Mouse (Mus musculus) E14TG2a.4 (cell line): ENCODE measurements around the gene Prkca.

Experiments used
- H3K27me3 ChIP-seq: 2 replicates; pipeline ENCODE4 v1.6.1; 2014; ENCODE audit warnings: low read length, control low read depth; ENCODE audit not compliant: insufficient read depth
- H3K36me3 ChIP-seq: 2 replicates; pipeline ENCODE4 v1.6.1; 2014; ENCODE audit warnings: low read length, control low read depth; ENCODE audit not compliant: insufficient read depth
- H3K4me1 ChIP-seq: replicated peaks from 2 replicates; pipeline ENCODE4 v1.6.1; 2014; ENCODE audit warnings: low read depth, low read length, control low read depth
- H3K4me3 ChIP-seq: replicated peaks from 2 replicates; pipeline ENCODE4 v1.5.1; 2014; ENCODE audit warnings: mild to moderate bottlenecking, low read length
- H3K9me3 ChIP-seq: 2 replicates; pipeline ENCODE4 v1.6.1; 2014; ENCODE audit warnings: low read length, control low read depth
- CTCF ChIP-seq: conservative IDR thresholded peaks from 2 replicates; pipeline ENCODE4 v1.5.1; 2014; ENCODE audit warnings: low read length
- NANOG ChIP-seq: IDR thresholded peaks from 2 replicates; pipeline ENCODE4 v1.6.1; 2014; ENCODE audit warnings: borderline replicate concordance, low read length, mixed read lengths
- POU5F1 ChIP-seq: IDR thresholded peaks from 2 replicates; pipeline ENCODE4 v1.6.1; 2014; ENCODE audit warnings: low read length, borderline replicate concordance

Gene Prkca

DNA sequence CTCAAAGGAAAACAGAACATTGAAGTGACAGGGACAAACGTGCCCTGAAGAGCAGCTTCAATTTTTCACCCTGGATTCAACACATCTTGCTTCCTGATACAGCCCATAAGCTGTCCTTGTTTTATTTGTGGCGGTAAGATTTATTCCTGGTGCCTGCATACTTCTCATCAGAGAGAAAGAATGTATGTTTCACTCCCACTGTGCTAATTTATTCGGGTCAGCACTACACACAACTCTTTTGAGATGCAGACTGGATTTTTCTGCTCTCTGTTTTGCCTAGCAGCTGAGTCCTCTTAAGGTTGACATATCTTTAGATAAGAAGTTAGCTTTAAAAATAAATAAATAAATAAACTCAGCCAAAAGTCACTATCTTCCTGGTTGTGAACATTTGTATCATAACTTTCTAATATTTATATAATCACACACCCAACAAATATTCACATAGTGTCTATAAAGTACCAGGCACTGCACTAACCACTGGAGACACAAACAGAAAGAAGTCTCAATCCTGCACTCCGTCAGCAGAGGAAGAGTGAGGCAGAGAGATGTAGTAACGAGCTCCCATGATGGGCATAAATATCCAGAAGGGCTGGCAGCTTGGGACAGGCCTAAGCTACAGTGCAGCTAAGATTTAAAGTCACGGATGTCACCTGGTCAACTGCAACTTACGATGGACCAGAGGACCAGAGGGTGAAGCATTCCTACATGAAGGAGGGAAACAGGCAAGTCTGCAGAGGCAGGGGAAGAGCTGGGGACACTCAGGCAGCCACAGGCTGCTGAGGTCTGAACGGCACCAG lies 9.9 kb downstream of the Prkca start:
- no peak for TF ChIP-seq CTCF
- no peak for TF ChIP-seq POU5F1
- TF ChIP-seq NANOG = no peak
- no peaks in the 10 kb centered on the region for H3K27me3 ChIP-seq
- H3K36me3 ChIP-seq = no peaks in the 10 kb centered on the region
- H3K4me1 ChIP-seq = no peaks in the 10 kb centered on the region
- no peaks in the 10 kb centered on the region for H3K9me3 ChIP-seq
- H3K4me3 ChIP-seq = no peak overlapping the region

DNA sequence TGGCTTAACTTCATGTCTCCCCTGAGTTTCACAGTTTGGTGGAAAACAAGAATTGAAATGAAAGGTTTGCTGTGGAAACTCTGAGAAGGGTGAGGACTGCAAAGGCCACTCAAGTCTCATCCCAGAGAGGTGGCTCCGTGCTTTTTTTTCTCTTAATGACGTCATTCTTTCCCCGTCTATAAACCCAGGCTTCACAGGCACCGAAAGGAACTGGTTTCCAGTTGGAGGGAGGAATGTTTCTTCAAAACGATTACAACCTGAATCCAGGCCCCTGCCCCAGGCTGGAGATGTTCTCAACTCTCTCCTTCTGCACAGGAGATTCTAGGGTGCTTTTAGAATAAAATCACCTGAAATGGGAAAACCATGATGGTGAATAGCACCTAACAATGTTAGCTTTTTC lies 10.7 kb downstream of the Prkca start:
- no peak overlapping the region for H3K4me3 ChIP-seq
- H3K9me3 ChIP-seq = no peaks in the 10 kb centered on the region
- H3K27me3 ChIP-seq = no peaks in the 10 kb centered on the region
- H3K36me3 ChIP-seq = no peaks in the 10 kb centered on the region
- no peak for TF ChIP-seq NANOG
- no peaks in the 10 kb centered on the region for H3K4me1 ChIP-seq

DNA sequence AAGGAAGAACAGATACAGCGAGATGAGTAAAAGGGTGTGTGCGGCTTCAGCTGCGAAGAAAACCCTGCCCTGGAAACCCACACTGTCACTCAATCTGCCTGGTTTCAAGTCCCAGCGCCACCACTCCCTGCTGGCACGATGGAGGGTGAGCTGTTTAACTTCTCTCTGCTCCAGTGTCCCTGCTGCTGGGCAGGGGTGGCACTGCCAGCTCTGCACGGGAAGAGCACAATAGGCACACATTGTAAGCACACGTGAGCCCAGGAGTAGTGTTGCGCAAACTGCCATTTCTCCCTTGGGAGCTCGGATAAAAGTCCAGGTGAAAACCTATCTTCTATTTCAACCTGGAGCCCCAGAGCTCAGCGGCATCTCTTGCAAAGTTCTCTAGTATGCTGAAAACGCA lies 12.9 kb downstream of the Prkca start:
- Histone ChIP-seq H3K4me1 (no peaks in the 10 kb centered on the region), H3K4me3 (no peak overlapping the region), H3K27me3 (no peaks in the 10 kb centered on the region), H3K9me3 (no peaks in the 10 kb centered on the region), H3K36me3 (no peaks in the 10 kb centered on the region)
- TF ChIP-seq NANOG (no peak), POU5F1 (no peak)

DNA sequence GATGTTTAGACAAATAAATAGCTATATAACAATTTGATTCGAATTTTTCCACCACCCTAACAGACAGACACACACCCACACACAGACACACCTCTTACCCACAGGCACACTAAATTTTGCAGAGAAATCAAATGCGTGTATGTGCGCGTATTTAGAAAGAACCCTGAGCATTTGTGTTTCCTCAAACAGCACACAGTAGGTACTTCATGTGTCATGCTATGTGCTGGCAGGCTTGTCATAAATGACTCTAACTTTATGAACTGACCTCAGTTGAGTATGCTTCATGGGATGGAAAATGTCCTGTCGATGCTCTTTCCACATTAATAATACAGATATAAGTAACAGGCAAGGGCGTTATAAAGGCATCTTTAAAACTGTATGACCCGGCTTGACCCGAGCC lies 17.8 kb downstream of the Prkca start:
- H3K36me3 ChIP-seq = no peaks in the 10 kb centered on the region
- H3K4me3 ChIP-seq = no peak overlapping the region
- H3K27me3 ChIP-seq = no peaks in the 10 kb centered on the region
- H3K9me3 ChIP-seq = no peaks in the 10 kb centered on the region
- no peaks in the 10 kb centered on the region for H3K4me1 ChIP-seq
- no peak for TF ChIP-seq NANOG

DNA sequence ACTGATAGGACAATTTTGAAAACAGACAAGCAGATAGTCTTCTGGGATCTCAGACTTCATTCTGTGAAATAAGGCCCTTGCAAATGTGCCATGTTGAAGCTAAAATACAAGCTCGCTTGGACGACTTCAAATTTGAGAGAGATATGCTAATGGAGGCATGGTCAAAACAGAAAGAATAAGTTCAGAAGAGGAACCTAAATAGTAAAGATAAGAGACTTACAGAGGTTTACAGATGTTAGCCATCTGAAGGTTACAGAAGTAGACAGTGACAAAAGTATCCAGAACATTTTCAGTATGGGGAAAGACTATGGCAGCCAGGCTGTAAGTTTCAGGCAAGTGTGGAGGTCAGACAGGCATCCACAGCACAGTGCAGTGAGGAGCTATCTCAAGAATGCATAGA lies 21.6 kb downstream of the Prkca start:
- no peak for TF ChIP-seq CTCF
- no peak for TF ChIP-seq POU5F1
- no peak for TF ChIP-seq NANOG
- 0 out of 2 replicates have a peak, but pooled peaks cover 7% of the 10 kb centered on the region for H3K4me1 ChIP-seq
- H3K27me3 ChIP-seq = no peaks in the 10 kb centered on the region
- H3K4me3 ChIP-seq = no peak overlapping the region
- H3K36me3 ChIP-seq = no peaks in the 10 kb centered on the region
- H3K9me3 ChIP-seq = no peaks in the 10 kb centered on the region

DNA sequence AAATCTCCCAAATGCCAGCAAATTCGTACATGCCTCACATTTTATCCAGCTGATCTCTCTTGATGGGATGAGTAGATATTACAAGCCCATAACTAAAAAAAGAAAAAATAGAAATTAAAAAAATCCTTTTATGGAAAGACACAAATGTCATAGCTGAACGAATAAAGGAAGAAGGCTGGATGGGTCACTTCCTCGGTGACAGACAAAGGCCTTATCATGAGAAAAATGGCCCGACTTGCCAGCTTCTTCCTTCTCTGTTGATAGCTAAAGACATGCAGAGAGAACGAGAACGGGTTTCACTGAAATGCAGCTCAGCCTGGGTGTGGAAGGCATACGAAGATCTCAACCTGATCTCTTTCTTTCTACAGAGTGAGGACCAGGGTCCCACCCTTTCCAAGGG lies 23.2 kb downstream of the Prkca start:
- Histone ChIP-seq H3K36me3 (no peaks in the 10 kb centered on the region), H3K4me1 (0 out of 2 replicates have a peak, but pooled peaks cover 7% of the 10 kb centered on the region), H3K27me3 (no peaks in the 10 kb centered on the region), H3K9me3 (no peaks in the 10 kb centered on the region), H3K4me3 (no peak overlapping the region)
- TF ChIP-seq CTCF (no peak), POU5F1 (no peak), NANOG (no peak)

DNA sequence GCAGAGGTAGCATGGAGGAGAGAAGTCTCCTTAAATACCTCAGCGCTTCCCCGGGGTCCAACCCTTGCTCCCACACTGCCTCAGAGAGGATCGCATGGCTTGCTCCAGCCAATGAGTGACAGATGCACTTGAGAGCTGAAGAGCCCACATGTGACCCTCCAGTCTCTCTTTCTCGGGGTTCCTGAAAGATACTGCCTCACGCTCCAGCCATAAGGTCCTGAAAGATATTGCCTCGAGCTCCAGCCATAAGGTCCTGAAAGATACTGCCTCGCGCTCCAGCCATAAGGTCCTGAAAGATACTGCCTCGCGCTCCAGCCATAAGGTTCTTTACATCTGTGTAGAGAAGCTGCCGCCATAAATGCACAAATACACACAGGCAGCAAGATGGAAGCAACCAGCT lies 24.6 kb downstream of the Prkca start:
- no peaks in the 10 kb centered on the region for H3K36me3 ChIP-seq
- no peak overlapping the region for H3K4me3 ChIP-seq
- 0 out of 2 replicates have a peak, but pooled peaks cover 7% of the 10 kb centered on the region for H3K4me1 ChIP-seq
- TF ChIP-seq CTCF = no peak
- TF ChIP-seq NANOG = no peak
- no peak for TF ChIP-seq POU5F1
- no peaks in the 10 kb centered on the region for H3K9me3 ChIP-seq
- H3K27me3 ChIP-seq = no peaks in the 10 kb centered on the region

DNA sequence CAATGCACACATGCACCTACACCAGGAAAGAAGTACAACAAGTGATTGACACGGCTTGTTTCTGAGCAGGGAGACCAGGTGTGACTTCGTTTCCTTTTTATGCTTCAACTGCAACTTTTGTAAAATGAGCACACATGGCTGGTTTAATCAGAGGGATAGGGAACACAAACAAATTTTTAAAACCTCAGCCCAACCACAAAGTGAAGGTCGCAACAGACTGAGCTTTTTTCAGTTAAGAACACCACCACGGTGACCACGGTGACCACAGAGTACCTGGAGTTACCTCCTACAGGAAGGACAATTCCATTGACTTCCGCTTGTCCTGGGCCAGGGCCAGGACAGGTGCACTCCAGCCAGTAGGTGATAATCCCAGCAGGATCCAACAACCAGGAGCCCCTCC lies 25.9 kb downstream of the Prkca start:
- H3K36me3 ChIP-seq = no peaks in the 10 kb centered on the region
- H3K4me1 ChIP-seq = 0 out of 2 replicates have a peak, but pooled peaks cover 7% of the 10 kb centered on the region
- no peaks in the 10 kb centered on the region for H3K9me3 ChIP-seq
- TF ChIP-seq POU5F1 (no peak), NANOG (no peak), CTCF (no peak)
- no peak overlapping the region for H3K4me3 ChIP-seq
- no peaks in the 10 kb centered on the region for H3K27me3 ChIP-seq

DNA sequence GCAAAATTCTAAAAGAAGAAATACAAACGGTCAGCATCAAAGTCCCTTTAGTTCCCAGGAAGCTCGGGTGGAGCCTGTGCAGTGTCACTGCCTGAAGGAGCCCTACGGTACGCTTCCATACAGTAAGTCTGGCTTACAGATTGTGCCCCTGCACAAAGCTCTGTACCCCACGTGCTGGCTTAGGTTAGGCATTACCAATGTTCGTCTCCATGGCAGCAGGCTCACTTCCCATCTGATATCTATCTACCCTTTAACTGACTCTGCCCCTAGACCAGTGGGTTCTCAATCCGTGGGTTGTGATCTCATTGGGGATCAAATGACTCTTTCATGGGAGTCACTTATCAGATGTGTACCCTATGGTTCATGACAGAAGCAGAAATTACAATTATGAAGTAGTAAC lies 28.0 kb downstream of the Prkca start:
- H3K27me3 ChIP-seq = no peaks in the 10 kb centered on the region
- H3K4me1 ChIP-seq = 0 out of 2 replicates have a peak, but pooled peaks cover 7% of the 10 kb centered on the region
- TF ChIP-seq NANOG (no peak), CTCF (no peak), POU5F1 (no peak)
- no peaks in the 10 kb centered on the region for H3K36me3 ChIP-seq
- no peak overlapping the region for H3K4me3 ChIP-seq
- no peaks in the 10 kb centered on the region for H3K9me3 ChIP-seq
